Mouse (Mus musculus) embryonic facial prominence, embryonic 15.5 days (tissue): ENCODE measurements at regions not wholly inside any gene's neighbourhood (a gene's known extent, or its start where the extent isn't known, plus 50 kb on each side); places are given as distances from the start of the nearest gene placed in this dataset.

ENCODE experiments used
- ATAC-seq: fragments of 200-750 bp; cut with Nextera tagmentation; 2 replicates; pipeline ENCODE4 v1.8.0; 2017; ENCODE audit warnings: low read depth, moderate TSS enrichment; ENCODE audit not compliant: insufficient number of reproducible peaks, low FRiP score, low TSS enrichment
- H3K27ac ChIP-seq: fragments of 300-500 bp; sonication (generic); replicated peaks from 2 replicates; pipeline ENCODE4 v1.5.1; 2015; ENCODE audit warnings: mild to moderate bottlenecking, inconsistent platforms
- H3K27me3 ChIP-seq: fragments of 300-500 bp; sonication (generic); 2 replicates; pipeline ENCODE4 v1.6.1; 2015; ENCODE audit warnings: inconsistent platforms
- H3K36me3 ChIP-seq: fragments of 300-500 bp; sonication (generic); 2 replicates; pipeline ENCODE4 v1.6.1; 2015; ENCODE audit warnings: mild to moderate bottlenecking, inconsistent platforms
- H3K4me1 ChIP-seq: fragments of 300-500 bp; sonication (generic); 2 replicates; pipeline ENCODE4 v1.6.1; 2015; ENCODE audit warnings: inconsistent platforms
- H3K4me2 ChIP-seq: fragments of 300-500 bp; sonication (generic); replicated peaks from 2 replicates; pipeline ENCODE4 v1.6.1; 2015; ENCODE audit warnings: mild to moderate bottlenecking, inconsistent platforms
- H3K4me3 ChIP-seq: fragments of 300-500 bp; sonication (generic); replicated peaks from 2 replicates; pipeline ENCODE4 v1.5.1; 2015; ENCODE audit warnings: mild to moderate bottlenecking, inconsistent platforms
- H3K9ac ChIP-seq: fragments of 300-500 bp; sonication (generic); 2 replicates; pipeline ENCODE4 v1.6.1; 2015; ENCODE audit warnings: inconsistent platforms
- H3K9me3 ChIP-seq: fragments of 300-500 bp; sonication (generic); replicated peaks from 2 replicates; pipeline ENCODE4 v1.6.1; 2016; ENCODE audit warnings: inconsistent platforms
- WGBS: fragments of 180-500 bp; shearing (Covaris S2); methylation state at CpG from one replicate; pipeline ENCODE4 v1.1.7; 2015; 5-methylcytosine and 5-hydroxymethylcytosine counted together

DNA sequence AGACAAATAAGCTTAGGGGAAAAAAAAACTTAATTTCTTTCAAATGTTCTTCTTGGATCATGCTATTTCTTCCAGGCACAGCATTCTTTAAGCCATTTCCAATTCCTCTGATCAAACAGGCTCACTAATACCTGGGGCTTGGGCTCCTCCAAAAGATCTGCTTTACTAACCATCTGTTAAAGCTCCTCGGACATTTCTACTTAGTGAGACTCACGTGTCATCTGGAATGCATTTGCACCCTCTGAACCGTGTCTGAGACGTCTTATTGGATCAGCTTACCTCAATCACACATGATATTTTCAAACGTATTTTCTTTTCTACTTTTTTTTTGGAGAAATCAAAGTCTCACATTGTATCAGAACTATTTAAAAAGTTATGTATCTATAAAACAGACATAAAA, 132.4 kb downstream of the Npr3 start:
- no peaks in the 10 kb centered on the region for H3K9me3 ChIP-seq
- ATAC-seq, result no peak
- H3K36me3 ChIP-seq, result no peaks in the 10 kb centered on the region
- 13% methylated on average over 5 of the region's 5 CpGs for WGBS
- H3K27ac ChIP-seq, result no peak overlapping the region
- H3K27me3 ChIP-seq, result no peaks in the 10 kb centered on the region
- H3K9ac ChIP-seq, result no peak overlapping the region
- H3K4me3 ChIP-seq, result no peak overlapping the region
- H3K4me1 ChIP-seq, result no peaks in the 10 kb centered on the region
- H3K4me2 ChIP-seq, result no peak overlapping the region

DNA sequence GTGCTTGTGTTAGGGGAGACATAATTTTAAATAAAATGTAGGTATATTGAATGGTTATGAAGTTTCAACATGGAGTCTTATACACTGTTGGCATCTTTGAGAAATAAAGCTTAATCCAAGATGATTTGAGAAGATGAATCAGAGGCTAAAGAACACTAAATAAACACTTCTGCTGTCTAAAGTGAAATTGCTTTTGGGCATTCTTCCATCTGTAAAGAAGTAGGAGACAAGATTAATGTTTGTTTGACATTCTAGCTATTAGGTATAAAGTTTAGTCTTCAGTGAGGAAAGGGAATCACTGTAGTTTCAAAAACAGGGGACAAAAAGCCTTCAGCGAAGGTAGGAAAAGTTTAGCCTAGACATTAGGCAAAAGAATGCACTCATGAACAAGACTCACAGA, 136.5 kb downstream of the Npr3 start:
- no peak overlapping the region for H3K27ac ChIP-seq
- no peaks in the 10 kb centered on the region for H3K4me1 ChIP-seq
- H3K4me2 ChIP-seq, result no peak overlapping the region
- no peaks in the 10 kb centered on the region for H3K27me3 ChIP-seq
- no peaks in the 10 kb centered on the region for H3K9me3 ChIP-seq
- H3K4me3 ChIP-seq, result no peak overlapping the region
- H3K36me3 ChIP-seq, result no peaks in the 10 kb centered on the region
- 76% methylated on average over 1 of the region's 1 CpGs for WGBS
- no peak for ATAC-seq
- no peak overlapping the region for H3K9ac ChIP-seq

DNA sequence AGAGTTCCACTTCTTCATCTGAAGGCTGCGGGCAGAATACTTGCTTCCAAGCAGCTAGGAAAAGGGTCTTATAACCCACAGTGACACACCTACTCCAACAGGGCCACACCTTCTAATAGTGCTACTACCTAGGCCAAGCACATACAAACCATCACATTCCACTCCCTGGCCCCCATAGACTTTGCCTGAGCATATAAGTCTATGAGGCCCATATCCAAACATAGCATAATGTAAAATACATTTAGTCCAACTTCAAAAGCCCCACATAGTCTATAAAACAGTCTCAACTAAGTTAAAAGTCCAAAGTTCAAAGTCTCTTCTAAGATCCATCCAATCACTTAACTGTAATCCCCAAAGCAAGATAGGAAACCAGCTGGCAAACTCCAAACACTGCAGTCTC, 149.1 kb downstream of the Npr3 start:
- Histone ChIP-seq H3K27me3 (no peaks in the 10 kb centered on the region), H3K27ac (no peak overlapping the region), H3K9ac (no peak overlapping the region), H3K36me3 (no peaks in the 10 kb centered on the region), H3K4me1 (no peaks in the 10 kb centered on the region), H3K9me3 (no peaks in the 10 kb centered on the region), H3K4me3 (no peak overlapping the region), H3K4me2 (no peak overlapping the region)
- WGBS, result 100% methylated on average over 1 of the region's 1 CpGs
- no peak for ATAC-seq

DNA sequence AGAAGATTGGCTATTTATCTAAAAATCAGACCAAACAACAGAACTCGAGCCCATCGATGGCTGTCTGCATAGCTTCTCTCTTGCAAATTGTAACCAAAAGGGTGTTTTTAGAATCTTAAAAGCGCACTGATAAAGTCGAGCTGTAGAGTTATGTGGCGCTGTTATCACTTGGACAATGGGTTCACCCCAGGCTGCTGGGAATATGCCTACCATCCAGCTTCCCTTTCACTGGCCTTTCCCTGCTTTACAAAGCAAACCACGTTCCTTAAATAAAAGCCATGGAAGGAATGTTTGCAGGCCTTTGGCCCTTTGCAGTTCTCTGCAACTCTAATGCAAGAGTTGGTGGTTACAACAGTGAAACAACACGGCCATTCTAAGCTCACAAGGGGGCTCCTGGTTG, 150.3 kb downstream of the Npr3 start:
- ATAC-seq, result no peak
- H3K4me2 ChIP-seq, result no peak overlapping the region
- no peak overlapping the region for H3K9ac ChIP-seq
- H3K4me1 ChIP-seq, result no peaks in the 10 kb centered on the region
- no peak overlapping the region for H3K27ac ChIP-seq
- 83% methylated on average over 7 of the region's 7 CpGs for WGBS
- no peaks in the 10 kb centered on the region for H3K27me3 ChIP-seq
- H3K36me3 ChIP-seq, result no peaks in the 10 kb centered on the region
- H3K4me3 ChIP-seq, result no peak overlapping the region
- no peaks in the 10 kb centered on the region for H3K9me3 ChIP-seq

DNA sequence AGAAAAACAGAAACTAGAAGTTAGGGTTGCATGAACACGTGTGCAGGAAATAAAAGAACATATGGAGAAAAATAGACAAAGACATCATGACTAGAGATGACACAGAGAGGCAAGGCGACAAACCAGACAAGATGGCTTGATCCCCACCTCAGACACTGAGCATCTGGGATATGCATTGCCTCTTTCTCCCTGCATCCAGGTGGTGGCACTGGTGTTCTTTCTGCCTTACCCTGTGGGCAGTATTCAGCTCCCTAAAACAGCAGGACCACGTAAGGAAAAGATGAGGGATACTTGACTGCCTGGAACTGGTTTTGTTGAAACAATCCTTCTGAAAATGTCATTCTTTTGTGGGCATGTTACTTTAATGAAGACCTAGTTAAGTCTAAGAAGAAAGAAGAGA, 153.9 kb downstream of the Npr3 start:
- Histone ChIP-seq H3K27me3 (no peaks in the 10 kb centered on the region), H3K4me3 (no peak overlapping the region), H3K9me3 (no peaks in the 10 kb centered on the region), H3K27ac (no peak overlapping the region), H3K4me1 (no peaks in the 10 kb centered on the region), H3K9ac (no peak overlapping the region), H3K4me2 (no peak overlapping the region), H3K36me3 (no peaks in the 10 kb centered on the region)
- 19% methylated on average over 3 of the region's 3 CpGs for WGBS
- ATAC-seq, result no peak

DNA sequence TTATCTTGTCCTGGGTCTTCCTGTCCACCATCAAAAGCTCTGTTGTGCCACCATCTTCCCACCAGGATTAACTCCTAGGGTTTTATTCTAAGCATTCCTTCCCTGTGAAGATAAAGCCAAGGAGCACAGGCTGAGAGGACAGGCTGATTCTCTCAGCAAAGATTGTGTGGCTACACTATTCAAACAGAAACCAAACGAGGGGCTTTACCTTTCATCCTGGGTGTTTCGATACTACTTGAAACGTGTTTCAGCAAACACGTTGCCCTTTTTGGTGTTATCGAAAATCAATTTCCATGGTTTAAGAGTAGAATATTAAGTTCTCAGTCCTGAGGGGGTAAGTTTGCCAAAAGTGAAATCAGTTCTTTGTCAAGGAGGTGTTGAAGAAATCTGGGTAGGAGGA, 156.2 kb downstream of the Npr3 start:
- ATAC-seq, result no peak
- no peaks in the 10 kb centered on the region for H3K27me3 ChIP-seq
- no peaks in the 10 kb centered on the region for H3K36me3 ChIP-seq
- H3K4me2 ChIP-seq, result no peak overlapping the region
- no peaks in the 10 kb centered on the region for H3K4me1 ChIP-seq
- 64% methylated on average over 5 of the region's 5 CpGs for WGBS
- no peak overlapping the region for H3K27ac ChIP-seq
- no peak overlapping the region for H3K4me3 ChIP-seq
- no peak overlapping the region for H3K9ac ChIP-seq
- no peaks in the 10 kb centered on the region for H3K9me3 ChIP-seq

DNA sequence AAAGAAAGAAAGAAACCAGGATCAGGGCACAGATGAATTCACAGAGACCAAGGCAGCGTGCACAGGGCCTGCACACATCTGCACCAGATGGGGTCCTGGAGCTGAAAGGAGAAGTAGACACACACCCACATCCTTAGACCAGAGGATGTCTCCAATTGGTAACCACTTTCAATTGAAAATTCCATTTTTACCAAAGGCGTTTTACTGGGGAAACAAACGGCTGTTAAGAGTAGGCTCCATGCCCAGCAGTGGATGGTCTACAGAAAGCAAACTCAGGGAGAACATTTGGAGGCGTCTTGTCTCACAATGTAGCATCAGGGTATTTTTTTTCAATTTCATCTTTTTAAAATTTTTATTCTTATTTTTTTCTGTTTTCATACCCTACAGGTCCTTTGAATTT, 157.6 kb downstream of the Npr3 start:
- no peak overlapping the region for H3K27ac ChIP-seq
- no peak overlapping the region for H3K9ac ChIP-seq
- no peaks in the 10 kb centered on the region; the same call in 1 of the 2 replicates for H3K4me1 ChIP-seq
- no peak for ATAC-seq
- H3K9me3 ChIP-seq, result no peaks in the 10 kb centered on the region
- H3K36me3 ChIP-seq, result no peaks in the 10 kb centered on the region
- 77% methylated on average over 4 of the region's 4 CpGs for WGBS
- no peak overlapping the region for H3K4me3 ChIP-seq
- no peak overlapping the region for H3K4me2 ChIP-seq
- no peaks in the 10 kb centered on the region for H3K27me3 ChIP-seq

DNA sequence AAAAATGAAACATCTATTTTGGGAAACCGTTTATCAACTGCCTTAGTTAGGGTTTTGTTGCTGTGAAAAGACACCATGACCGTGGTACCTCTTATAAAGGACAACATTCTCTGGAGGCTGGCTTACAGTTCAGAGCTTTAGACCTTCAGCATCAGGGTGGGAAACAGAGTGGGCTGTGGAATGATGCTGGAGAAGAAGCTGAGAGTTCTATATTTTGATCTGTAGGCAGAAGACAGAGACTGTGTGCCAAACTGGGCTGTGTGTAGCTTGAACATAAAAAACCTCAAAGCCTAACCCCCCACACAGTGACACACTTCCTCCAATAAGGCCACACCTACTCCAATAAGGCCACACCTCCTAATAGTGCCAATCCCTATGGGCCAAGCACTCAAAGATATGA, 158.8 kb downstream of the Npr3 start:
- H3K4me1 ChIP-seq, result no peaks in the 10 kb centered on the region; the same call in 1 of the 2 replicates
- no peaks in the 10 kb centered on the region for H3K9me3 ChIP-seq
- H3K4me2 ChIP-seq, result no peak overlapping the region
- H3K4me3 ChIP-seq, result no peak overlapping the region
- no peak for ATAC-seq
- 86% methylated on average over 2 of the region's 2 CpGs for whole genome bisulfite sequencing
- no peak overlapping the region for H3K27ac ChIP-seq
- no peak overlapping the region for H3K9ac ChIP-seq
- no peaks in the 10 kb centered on the region for H3K36me3 ChIP-seq
- no peaks in the 10 kb centered on the region for H3K27me3 ChIP-seq

DNA sequence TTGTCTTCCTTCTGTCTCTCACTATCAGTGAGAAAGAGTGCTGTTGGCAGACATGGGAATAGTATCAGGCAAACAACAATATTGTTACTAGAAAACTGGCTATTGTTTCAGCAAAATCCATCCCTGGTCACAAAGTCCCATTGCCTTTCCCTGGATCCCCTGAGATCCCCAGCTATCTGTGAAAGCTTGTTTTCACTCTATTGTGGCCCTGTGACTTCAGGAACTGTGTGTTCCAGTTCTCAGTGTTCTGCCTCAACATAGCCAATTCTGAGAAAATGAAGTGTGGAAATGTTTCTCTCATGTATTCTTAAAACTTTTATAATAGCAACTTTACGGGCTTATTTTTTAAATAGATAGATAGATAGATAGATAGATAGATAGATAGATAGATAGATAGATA, 160.3 kb downstream of the Npr3 start:
- no peaks in the 10 kb centered on the region for H3K36me3 ChIP-seq
- no peak overlapping the region for H3K9ac ChIP-seq
- no peak overlapping the region for H3K4me3 ChIP-seq
- no peaks in the 10 kb centered on the region for H3K9me3 ChIP-seq
- 95% methylated on average over 1 of the region's 1 CpGs for WGBS
- H3K4me1 ChIP-seq, result peaks cover 7% of the 10 kb centered on the region
- no peak for ATAC-seq
- H3K4me2 ChIP-seq, result no peak overlapping the region
- H3K27ac ChIP-seq, result no peak overlapping the region
- H3K27me3 ChIP-seq, result no peaks in the 10 kb centered on the region

DNA sequence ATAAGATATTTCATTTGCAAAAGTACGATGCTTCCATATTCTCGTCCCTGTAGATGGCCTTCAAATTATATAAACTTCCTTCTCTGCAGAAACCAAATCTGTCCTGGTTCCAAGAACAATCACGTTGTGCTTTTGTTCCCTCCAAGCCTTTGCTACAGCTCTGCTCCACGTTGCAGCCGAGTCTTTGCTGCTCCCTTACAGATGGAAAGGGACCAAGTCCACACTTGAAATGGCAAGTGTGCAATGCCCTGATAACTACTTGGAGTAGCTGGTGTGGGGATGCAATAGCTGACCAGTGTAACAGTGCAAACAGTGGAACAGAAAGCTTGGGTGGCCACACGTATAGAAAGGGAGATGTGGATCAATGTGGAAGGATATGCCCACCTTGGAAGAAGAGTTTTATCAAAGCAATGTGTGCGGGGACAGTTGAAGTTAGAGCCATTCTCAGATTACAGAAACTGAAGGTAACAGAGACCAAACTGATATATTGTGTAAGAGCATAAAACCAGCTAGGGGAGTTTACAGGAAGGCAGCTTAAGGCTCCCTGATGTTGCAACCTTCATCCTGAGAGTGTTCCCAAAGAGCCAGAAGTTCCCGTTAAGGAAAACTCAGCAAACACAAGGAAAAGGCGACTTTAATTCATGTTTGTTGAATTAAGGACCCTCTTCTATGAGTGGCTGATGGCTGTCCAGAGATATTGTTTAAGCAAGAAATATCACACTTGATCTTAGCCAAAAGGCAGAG, 161.3 kb downstream of the Npr3 start:
- H3K9me3 ChIP-seq, result no peaks in the 10 kb centered on the region
- no peak for ATAC-seq
- 61% methylated on average over 9 of the region's 9 CpGs for WGBS
- peaks cover 14% of the 10 kb centered on the region for H3K4me1 ChIP-seq
- H3K4me2 ChIP-seq, result no peak overlapping the region
- no peak overlapping the region for H3K4me3 ChIP-seq
- H3K36me3 ChIP-seq, result no peaks in the 10 kb centered on the region
- H3K9ac ChIP-seq, result no peak overlapping the region
- peak overlapping the region; percentile 35; the same call in 1 of the 2 replicates for H3K27ac ChIP-seq
- no peaks in the 10 kb centered on the region for H3K27me3 ChIP-seq

DNA sequence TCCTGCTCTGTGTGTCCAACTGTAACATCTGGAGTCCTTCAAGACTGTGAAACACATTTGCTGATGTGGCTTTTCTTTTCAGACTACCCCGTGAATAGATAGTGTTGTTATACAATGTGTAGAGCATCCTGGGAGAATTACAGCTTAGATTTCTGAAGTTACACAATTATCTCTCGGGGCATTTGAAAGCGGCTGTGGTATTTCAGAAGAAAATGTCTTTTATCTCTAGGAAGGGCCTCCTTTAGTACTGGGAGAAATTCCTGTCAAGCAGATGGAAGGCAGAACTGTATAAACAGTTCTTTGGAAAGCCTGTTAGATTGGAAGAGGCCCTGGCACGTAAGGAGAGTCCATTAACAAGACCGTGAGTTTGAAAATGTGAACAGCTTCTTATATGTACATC, 162.2 kb downstream of the Npr3 start:
- Histone ChIP-seq H3K27ac (peak overlapping the region; percentile 58), H3K36me3 (no peaks in the 10 kb centered on the region), H3K4me2 (no peak overlapping the region), H3K4me1 (peaks cover 14% of the 10 kb centered on the region), H3K4me3 (no peak overlapping the region), H3K9ac (no peak overlapping the region), H3K27me3 (no peaks in the 10 kb centered on the region), H3K9me3 (no peaks in the 10 kb centered on the region)
- WGBS, result 20% methylated on average over 5 of the region's 5 CpGs
- ATAC-seq, result no peak

DNA sequence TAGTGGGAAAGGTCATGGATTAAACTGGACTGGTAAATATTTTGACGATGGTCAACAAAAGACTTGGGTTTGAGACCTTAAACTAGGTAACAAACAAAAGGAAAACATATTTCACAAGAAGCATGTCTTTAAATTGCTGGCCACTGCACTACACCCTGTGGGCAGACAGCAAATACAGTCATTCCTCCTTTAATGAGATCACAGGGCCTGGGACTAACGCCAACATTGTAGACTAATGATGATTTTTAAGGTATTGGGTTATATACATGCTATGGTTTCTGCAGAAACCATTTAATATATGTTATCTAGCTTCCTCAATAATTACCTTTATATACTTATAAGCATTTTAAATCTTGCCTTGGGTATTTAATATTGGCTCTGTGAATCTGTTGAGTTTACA, 162.8 kb downstream of the Npr3 start:
- no peak for ATAC-seq
- Histone ChIP-seq H3K4me1 (peaks cover 14% of the 10 kb centered on the region), H3K27me3 (no peaks in the 10 kb centered on the region), H3K4me2 (no peak overlapping the region), H3K9ac (no peak overlapping the region), H3K4me3 (no peak overlapping the region), H3K36me3 (no peaks in the 10 kb centered on the region), H3K27ac (no peak overlapping the region), H3K9me3 (no peaks in the 10 kb centered on the region)
- WGBS, result 71% methylated on average over 2 of the region's 2 CpGs
